Mouse (Mus musculus) midbrain, embryonic 10.5 days (tissue): ENCODE results near the gene Bcl7b. TPM values are rescaled to one million over a fixed set of nuclear protein-coding genes. Genes with fewer than 3 reads are reported as not detected.
A peak's percentile ranks its signal among the peaks of the same experiment; 100 is the strongest.

Experiments
- DNase-seq: peaks from one replicate; pipeline ENCODE4 v3.0.0-alpha.2; 2017; ENCODE audit warnings: low spot score
- H3K27ac ChIP-seq: fragments of 300-500 bp; sonication (generic); replicated peaks from 2 replicates; pipeline ENCODE4 v1.5.1; 2016; ENCODE audit warnings: mild to moderate bottlenecking
- H3K27me3 ChIP-seq: fragments of 300-500 bp; sonication (generic); 2 replicates; pipeline ENCODE4 v1.6.1; 2016; ENCODE audit warnings: low read depth, mild to moderate bottlenecking; ENCODE audit not compliant: poor library complexity, severe bottlenecking
- H3K36me3 ChIP-seq: fragments of 300-500 bp; sonication (generic); 2 replicates; pipeline ENCODE4 v1.6.1; 2016; ENCODE audit warnings: mild to moderate bottlenecking, moderate library complexity
- H3K4me1 ChIP-seq: fragments of 300-500 bp; sonication (generic); 2 replicates; pipeline ENCODE4 v1.6.1; 2016
- H3K4me3 ChIP-seq: fragments of 300-500 bp; sonication (generic); 2 replicates; pipeline ENCODE4 v1.5.1; 2016; ENCODE audit warnings: mild to moderate bottlenecking, moderate library complexity
- H3K9me3 ChIP-seq: fragments of 300-500 bp; sonication (generic); replicated peaks from 2 replicates; pipeline ENCODE4 v1.6.1; 2016; ENCODE audit warnings: mild to moderate bottlenecking
- WGBS: fragments of 180-500 bp; shearing (Covaris S2); methylation state at CpG from one replicate; pipeline ENCODE4 v1.1.7; 2016; 5-methylcytosine and 5-hydroxymethylcytosine counted together
- polyA plus RNA-seq: library from polyadenylated mRNA; unstranded; fragments of >200 nt; fragmentation: Nextera tagmentation; extraction: Ambion mirVana; gene quantifications from 2 replicates; pipeline ENCODE4 v1.2.1, GENCODE M21; 2016

Gene Bcl7b
- polyA plus RNA-seq: 49.4 and 49.5 TPM in 2 replicates

DNA sequence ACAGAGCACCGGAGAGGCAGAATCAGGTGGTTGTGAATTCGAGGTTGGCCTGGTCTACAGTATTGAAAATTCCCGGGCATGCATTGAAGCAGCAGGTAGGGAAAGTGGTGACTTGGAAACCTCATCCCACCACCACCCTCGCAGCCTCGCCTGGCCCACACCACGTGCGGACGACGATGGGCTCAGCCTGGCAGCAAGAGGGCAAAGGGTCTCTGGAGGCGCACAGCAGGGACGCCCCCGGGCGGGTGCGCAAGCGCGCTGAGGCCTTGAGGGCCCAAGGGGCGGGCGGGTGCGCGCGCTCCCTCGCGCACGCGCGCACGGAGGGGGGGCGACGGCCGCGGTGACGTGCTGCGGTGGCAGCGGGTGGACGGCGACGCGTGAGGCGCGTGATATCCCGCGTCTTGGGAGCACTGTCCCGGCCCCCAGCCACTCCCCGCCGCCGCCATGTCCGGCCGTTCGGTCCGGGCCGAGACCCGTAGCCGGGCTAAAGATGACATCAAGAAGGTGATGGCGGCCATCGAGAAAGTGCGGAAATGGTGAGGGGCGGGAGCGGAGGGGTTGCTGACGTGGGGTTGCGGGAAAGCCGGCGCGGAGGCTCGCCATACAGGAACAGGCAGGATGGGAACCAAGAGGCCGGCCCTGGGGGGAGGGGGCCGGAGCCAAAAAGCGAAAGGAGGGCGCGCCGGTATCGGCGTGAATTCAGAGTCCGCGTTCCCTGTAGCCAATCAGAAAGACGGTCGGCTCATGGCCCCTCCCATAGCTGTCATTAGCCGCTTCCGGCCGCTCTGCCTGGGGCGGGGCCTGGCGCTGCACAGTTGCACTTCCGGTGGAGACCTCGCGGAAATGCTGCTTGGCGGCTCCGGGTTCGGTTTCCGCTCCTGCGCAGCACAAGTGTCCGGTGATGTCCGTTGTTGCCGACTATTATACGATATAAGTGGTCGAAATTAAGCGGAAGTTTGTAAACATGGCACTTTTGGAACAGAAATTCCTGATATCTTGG is at the start of gene Bcl7b:
Bcl7b (plus strand) TSS at position 221 of the 1,000 bp plus-strand sequence.
- H3K4me1 ChIP-seq: peaks cover 21% of the 10 kb centered on the region
- H3K9me3 ChIP-seq: no peaks in the 10 kb centered on the region
- peaks cover 31% of the 10 kb centered on the region for H3K36me3 ChIP-seq
- whole genome bisulfite sequencing: 2% methylated on average over 95 of the region's 95 CpGs
- H3K27me3 ChIP-seq: no peaks in the 10 kb centered on the region
- DNase-seq: peak; percentile 98
- peak within 1 kb of the TSS; percentile 97 for H3K27ac ChIP-seq
- H3K4me3 ChIP-seq: peak within 1 kb of the TSS; percentile 69

DNA sequence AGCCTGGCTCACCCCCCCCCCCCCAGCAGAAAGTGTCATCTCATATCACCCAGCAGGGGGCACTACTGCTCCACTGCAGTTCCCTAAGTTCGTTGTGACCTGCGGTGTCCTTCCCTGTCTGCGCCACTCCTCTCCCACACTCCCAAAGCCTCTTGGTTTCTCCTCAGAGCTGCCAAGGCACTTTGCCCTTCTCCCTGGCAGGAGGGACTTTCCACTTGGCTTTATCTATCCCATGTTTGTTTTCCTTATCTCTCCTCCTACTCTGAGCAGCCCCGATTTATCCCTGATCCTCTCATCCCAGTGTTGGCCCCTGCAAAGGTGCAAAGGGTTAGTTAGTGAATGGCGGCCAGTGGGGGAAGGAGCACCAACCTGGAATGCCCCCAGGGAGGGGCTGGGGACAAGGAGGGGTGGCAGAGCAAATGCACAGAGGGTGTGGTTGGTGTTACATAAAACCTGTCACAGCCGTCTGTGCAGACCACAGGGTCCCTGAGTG is 49.4 kb upstream of the Bcl7b start:
- peaks cover 5% of the 10 kb centered on the region for H3K4me1 ChIP-seq

DNA sequence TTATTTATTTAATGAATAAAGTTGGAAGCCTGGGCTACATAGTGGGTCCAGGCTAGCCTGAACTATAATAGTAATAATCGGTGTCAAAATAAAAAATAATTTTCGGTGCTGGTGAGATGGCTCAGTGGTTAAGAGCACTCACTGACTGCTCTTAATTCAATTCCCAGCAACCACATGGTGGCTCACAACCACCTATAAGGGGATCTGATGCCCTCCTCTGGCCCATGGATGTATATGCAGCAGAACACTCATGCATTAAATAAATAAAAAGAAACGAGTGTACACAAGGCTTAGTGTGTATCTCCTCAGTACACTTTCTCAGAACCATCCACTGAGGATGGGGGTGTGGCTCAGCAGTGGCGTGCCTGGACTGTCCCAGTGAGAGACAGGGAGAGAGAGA is 47.3 kb upstream of the Bcl7b start:
- WGBS: 70% methylated on average over 4 of the region's 4 CpGs

More for the DNA sequence above, 49.4 kb upstream of the Bcl7b start:
- 38% methylated on average over 6 of the region's 6 CpGs for WGBS
- peaks cover 22% of the 10 kb centered on the region for H3K27me3 ChIP-seq
- no peaks in the 10 kb centered on the region for H3K36me3 ChIP-seq
- H3K4me3 ChIP-seq: no peak overlapping the region
- DNase-seq: peak; percentile 64
- no peak overlapping the region for H3K27ac ChIP-seq
- H3K9me3 ChIP-seq: no peaks in the 10 kb centered on the region

DNA sequence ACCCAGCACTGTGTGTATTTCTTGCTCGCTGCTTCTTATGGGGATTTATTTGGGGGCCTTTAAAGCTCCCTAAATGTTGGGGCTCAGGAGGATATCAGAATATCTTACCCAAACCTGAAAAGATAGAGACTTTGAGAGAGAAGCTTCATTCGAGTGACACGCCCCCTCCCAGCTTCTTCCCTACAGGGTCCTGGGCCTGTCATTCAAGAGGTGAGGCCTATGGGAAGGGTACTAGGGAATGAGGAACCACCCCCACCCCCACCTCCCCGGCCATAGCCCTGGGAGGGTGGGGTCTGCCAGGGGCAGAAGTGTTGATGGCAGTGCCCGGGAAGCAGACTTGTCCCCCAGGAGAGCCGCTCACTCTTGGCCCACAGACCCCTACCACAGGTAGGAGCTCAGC is 42.0 kb upstream of the Bcl7b start:
- peaks cover 17% of the 10 kb centered on the region for H3K27me3 ChIP-seq
- H3K27ac ChIP-seq: no peak overlapping the region
- H3K4me3 ChIP-seq: no peak overlapping the region
- H3K36me3 ChIP-seq: no peaks in the 10 kb centered on the region
- H3K9me3 ChIP-seq: no peaks in the 10 kb centered on the region
- DNase-seq: no peak
- H3K4me1 ChIP-seq: no peaks in the 10 kb centered on the region
- 64% methylated on average over 6 of the region's 6 CpGs for WGBS

More for the DNA sequence above, 47.3 kb upstream of the Bcl7b start:
- H3K9me3 ChIP-seq: no peaks in the 10 kb centered on the region
- no peak overlapping the region for H3K4me3 ChIP-seq
- H3K4me1 ChIP-seq: peaks cover 5% of the 10 kb centered on the region
- peaks cover 22% of the 10 kb centered on the region for H3K27me3 ChIP-seq
- no peaks in the 10 kb centered on the region for H3K36me3 ChIP-seq
- no peak overlapping the region for H3K27ac ChIP-seq
- no peak for DNase-seq

- H3K4me1 ChIP-seq: no peaks in the 10 kb centered on the region
- H3K36me3 ChIP-seq: no peaks in the 10 kb centered on the region
- no peaks in the 10 kb centered on the region for H3K9me3 ChIP-seq
- no peak for DNase-seq
- peaks cover 14% of the 10 kb centered on the region for H3K27me3 ChIP-seq
- H3K4me3 ChIP-seq: no peak overlapping the region
- no peak overlapping the region for H3K27ac ChIP-seq
- 76% methylated on average over 6 of the region's 6 CpGs for WGBS
Observed at GRCm38 (mm10) chr5:135127669-135128068, 40.4 kb upstream of the Bcl7b start.

- Histone ChIP-seq H3K9me3 (no peaks in the 10 kb centered on the region), H3K4me3 (no peak overlapping the region), H3K36me3 (no peaks in the 10 kb centered on the region), H3K27ac (no peak overlapping the region), H3K27me3 (peaks cover 33% of the 10 kb centered on the region), H3K4me1 (peaks cover 17% of the 10 kb centered on the region)
- 87% methylated on average over 4 of the region's 4 CpGs for WGBS
- DNase-seq: no peak
Observed at GRCm38 (mm10) chr5:135129747-135130146, 38.3 kb upstream of the Bcl7b start.

DNA sequence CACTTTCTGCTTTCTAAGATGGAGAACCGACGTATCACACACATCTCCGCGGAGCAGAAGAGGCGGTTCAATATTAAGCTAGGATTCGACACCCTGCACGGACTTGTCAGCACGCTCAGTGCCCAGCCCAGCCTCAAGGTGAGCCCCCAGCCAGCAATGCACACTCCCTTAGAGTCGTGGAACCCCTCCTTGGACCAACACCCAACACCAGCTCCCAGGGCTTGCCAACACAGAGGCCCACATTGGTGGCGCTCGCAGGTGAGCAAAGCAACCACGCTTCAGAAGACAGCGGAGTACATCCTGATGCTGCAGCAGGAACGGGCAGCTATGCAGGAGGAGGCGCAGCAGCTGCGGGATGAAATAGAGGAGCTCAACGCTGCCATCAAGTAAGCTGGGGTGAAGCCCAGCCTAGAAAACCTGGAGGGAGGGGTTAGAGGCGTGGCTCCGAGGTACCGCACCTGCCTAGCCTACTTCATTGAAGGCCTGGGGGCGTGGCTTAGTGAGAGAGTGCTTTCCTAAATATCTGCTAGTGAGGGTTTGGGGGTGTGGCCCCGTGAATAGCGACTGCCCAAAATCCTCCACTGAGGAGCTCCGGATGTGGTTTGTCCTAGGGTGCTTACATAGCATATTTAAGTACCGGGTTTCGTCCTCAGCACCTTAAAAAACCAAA is 34.2 kb upstream of the Bcl7b start:
- Histone ChIP-seq H3K9me3 (no peaks in the 10 kb centered on the region; the same call in 1 of the 2 replicates), H3K4me3 (peak overlapping the region; percentile 35), H3K27ac (no peak overlapping the region), H3K36me3 (no peaks in the 10 kb centered on the region), H3K27me3 (peaks cover 45% of the 10 kb centered on the region), H3K4me1 (peaks cover 17% of the 10 kb centered on the region)
- peak; percentile 19 for DNase-seq
- 6% methylated on average over 26 of the region's 26 CpGs for WGBS

GRCm38 (mm10) chr5:135134534-135134933 is 33.5 kb upstream of the Bcl7b start:
- Histone ChIP-seq H3K36me3 (no peaks in the 10 kb centered on the region), H3K4me3 (peak overlapping the region; percentile 35), H3K9me3 (no peaks in the 10 kb centered on the region; the same call in 1 of the 2 replicates), H3K4me1 (peaks cover 17% of the 10 kb centered on the region), H3K27ac (no peak overlapping the region; the same call in 1 of the 2 replicates), H3K27me3 (peaks cover 45% of the 10 kb centered on the region)
- WGBS: 4% methylated on average over 8 of the region's 8 CpGs
- peak; percentile 58 for DNase-seq

GRCm38 (mm10) chr5:135139881-135140280 is 28.2 kb upstream of the Bcl7b start:
- H3K36me3 ChIP-seq: no peaks in the 10 kb centered on the region
- DNase-seq: no peak
- WGBS: 87% methylated on average over 2 of the region's 2 CpGs
- H3K27ac ChIP-seq: no peak overlapping the region
- no peak overlapping the region for H3K4me3 ChIP-seq
- no peaks in the 10 kb centered on the region; the same call in 1 of the 2 replicates for H3K9me3 ChIP-seq
- H3K4me1 ChIP-seq: no peaks in the 10 kb centered on the region
- peaks cover 11% of the 10 kb centered on the region for H3K27me3 ChIP-seq

GRCm38 (mm10) chr5:135144469-135144868 is 23.6 kb upstream of the Bcl7b start:
- H3K27me3 ChIP-seq: no peaks in the 10 kb centered on the region
- no peak overlapping the region for H3K27ac ChIP-seq
- H3K4me3 ChIP-seq: no peak overlapping the region
- DNase-seq: no peak
- no peaks in the 10 kb centered on the region for H3K36me3 ChIP-seq
- WGBS: 57% methylated on average over 4 of the region's 4 CpGs
- H3K9me3 ChIP-seq: no peaks in the 10 kb centered on the region
- peaks cover 10% of the 10 kb centered on the region for H3K4me1 ChIP-seq

DNA sequence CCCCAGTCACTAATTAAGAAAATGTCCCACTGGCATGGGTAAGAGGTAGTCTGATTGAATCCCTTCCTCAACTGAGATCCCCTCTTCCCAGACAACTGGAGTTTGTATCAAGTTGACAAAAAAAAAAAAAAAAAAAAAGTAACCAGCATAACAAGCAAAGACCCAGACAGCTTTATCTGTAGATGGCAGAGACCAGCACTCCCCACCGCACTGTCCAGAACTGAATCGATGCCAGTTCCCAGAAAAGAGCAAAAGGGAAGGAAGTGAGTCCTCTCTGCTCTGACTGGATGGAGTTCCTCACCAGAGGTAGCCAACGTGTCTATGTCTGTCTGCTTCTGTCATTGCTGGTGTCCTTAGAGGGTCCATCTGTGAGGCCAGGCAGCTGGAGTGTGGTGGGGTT is 22.6 kb upstream of the Bcl7b start:
- no peak for DNase-seq
- 87% methylated on average over 3 of the region's 3 CpGs for WGBS
- Histone ChIP-seq H3K9me3 (no peaks in the 10 kb centered on the region), H3K27ac (no peak overlapping the region), H3K27me3 (no peaks in the 10 kb centered on the region), H3K4me3 (no peak overlapping the region), H3K36me3 (no peaks in the 10 kb centered on the region), H3K4me1 (peaks cover 14% of the 10 kb centered on the region)

- DNase-seq: no peak
- Histone ChIP-seq H3K27ac (no peak overlapping the region), H3K9me3 (no peaks in the 10 kb centered on the region), H3K36me3 (no peaks in the 10 kb centered on the region), H3K27me3 (no peaks in the 10 kb centered on the region), H3K4me1 (peaks cover 17% of the 10 kb centered on the region), H3K4me3 (no peak overlapping the region)
Observed at GRCm38 (mm10) chr5:135145955-135146354, 22.1 kb upstream of the Bcl7b start.
